Mouse (Mus musculus) regulatory T cell (primary cell): ENCODE measurements around the gene Tas2r115.
"Not testable (repeated sequence)": the region's sequence is repeated elsewhere in the genome, so short reads cannot be mapped to it uniquely, and the experiment has no call there.

ENCODE experiments used
- in situ Hi-C: fragments of 300-600 bp; cut with MboI, MseI; formaldehyde crosslinking; loops from one replicate; pipeline ENCODE4 v1.15.1; 2025; ENCODE audit warnings: high pct_unique_total_duplicates

Gene Tas2r115

DNA sequence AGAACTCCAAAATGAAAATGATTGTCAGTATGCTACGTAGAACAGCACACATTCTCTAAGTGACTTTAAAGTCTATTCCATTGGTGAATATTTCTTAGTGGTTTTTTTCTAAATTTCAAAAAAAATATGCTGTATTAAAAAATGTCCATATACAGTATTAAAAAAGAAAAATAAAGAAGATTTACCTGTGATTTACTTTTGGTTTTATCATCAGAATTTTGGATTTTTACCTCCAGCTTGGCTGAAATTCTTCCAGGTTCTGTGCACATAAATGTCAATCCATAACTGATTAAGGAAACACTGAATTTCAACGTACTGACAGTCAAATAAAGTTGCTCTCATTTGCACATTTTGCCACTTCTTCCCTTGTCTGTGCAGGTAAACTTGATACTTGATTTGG, at the start of gene Tas2r115:
TSS of gene Tas2r115 (minus strand) at position 101 of the 400 bp plus-strand sequence.
- in situ Hi-C loops, result loop anchor here (10.0 kb wide), 1 partner anchor 833 kb away; no protein-coding TSS in a partner anchor

DNA sequence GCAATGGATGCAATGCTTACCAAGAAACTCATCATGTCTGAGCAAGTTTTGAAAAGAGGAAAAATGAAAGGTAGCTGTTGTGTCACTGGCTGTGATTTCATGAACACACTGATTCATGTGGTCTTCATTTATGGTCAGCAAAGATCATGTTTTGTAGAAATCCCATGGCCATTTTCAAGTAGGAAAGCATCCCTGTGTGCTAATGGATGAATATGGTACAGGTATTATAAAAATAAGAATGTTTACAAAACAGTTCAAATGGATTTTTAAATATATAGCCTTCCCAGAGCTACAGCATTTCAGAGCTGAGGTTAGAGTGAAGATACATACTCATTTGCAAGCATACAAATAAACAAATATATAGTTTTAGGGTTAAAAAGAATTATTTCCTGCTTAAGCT, 40.2 kb upstream of the Tas2r115 start, which contains the start of gene Tas2r136:
TSS of gene Tas2r136 (minus strand) at position 101 of the 400 bp plus-strand sequence.
- in situ Hi-C loops, result no loop called here

DNA sequence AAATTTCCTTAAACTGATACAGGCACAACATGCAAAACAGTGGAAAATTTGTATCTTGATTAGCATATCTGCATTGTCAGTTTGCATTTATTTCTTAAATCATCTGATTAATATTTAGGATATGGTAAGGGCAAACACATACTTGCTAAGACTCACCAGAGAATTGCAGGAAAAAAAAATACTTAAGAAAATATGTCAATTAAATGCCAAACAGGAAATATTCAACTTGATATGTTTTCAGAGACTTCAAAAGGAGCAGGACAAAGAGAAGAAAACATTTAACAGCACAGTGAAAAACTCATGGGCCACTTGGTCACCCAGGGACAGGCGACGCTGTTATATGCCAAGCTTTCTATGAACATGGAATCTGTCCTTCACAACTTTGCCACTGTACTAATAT, 24.0 kb upstream of the Tas2r115 start, which contains the start of gene Tas2r102:
TSS of gene Tas2r102 (plus strand) at position 301 of the 400 bp plus-strand sequence.
- in situ Hi-C loops, result no loop called here

DNA sequence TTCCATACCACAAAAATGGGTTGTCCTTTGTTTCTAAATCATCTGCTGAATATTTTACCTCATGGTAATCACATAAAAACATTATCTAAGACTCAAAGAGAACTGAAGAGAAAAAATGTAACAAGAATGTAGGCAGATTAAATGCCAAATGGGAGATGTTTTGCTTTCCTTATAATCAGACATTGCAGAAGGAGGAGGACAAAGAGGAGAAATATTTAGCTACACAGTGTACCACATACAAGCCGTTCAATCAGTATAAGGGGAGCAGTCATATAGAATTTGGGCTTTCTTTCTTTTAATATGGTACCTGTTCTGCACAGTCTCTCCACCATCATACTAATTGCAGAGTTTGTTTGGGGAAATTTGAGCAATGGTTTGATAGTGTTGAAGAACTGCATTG, 16.6 kb upstream of the Tas2r115 start, which contains the start of gene Tas2r124:
TSS of gene Tas2r124 (plus strand) at position 301 of the 400 bp plus-strand sequence.
- in situ Hi-C loops, result no loop called here

DNA sequence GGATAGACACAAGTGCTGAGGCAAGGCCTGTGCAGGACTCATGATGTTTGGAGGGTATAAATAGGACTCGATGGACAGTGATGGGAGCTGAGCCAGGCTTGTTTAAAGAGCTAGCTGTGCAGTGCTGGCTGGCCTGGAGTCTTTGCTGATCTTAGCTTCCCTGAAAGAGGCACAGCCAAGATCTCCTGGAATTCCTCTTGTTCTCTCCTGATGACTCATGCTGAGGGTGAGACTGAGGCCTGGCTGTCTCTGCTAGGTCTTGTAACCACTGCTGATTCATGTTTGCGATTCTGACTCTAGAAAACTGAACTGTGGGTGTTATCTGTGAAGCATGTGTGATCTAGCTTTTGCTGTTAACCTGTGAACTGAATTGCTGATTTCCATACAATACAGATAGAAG, 12.4 kb upstream of the Tas2r115 start:
- in situ Hi-C loops, result no loop called here

DNA sequence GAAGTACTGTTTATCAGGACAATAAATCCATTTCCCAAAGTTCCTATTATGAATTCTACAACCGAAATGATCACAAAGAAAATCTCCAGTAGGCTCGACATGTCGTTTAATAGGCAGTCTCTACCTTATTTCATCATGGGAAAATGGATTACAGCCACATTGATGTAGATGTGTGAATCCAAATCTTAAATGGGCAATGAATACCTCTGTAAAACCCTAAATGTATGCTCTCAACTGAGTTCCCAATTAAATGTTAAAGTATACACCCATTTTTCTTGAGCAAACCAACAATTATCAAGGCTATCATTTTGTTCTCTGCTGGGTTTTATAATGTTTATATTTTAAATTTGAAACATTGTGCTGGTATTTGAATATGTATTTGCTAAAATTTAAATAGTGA, 26.0 kb downstream of the Tas2r115 start, which contains the start of gene Tas2r122:
TSS of gene Tas2r122 (minus strand) at position 101 of the 400 bp plus-strand sequence.
- in situ Hi-C loops, result no loop called here

DNA sequence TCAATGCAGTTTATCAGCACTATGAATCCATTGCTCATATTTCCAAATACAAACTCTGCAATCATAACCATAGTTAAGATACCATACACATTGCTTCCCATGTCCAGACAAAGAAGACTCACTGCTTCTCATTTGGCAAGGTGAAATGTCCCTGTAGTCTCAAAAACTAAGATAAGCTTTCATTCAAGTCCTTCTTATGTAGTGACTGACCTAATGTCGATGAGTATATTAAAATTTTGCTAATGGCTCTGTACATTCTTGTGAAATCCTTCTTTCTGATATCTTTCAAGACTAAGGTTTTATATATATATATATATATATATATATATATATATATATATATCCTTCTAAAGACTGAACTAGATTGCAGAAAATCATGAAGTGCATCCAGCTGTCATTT, 36.9 kb downstream of the Tas2r115 start, which contains the start of gene Tas2r121:
TSS of gene Tas2r121 (minus strand) at position 101 of the 400 bp plus-strand sequence.
- in situ Hi-C loops, result no loop called here

DNA sequence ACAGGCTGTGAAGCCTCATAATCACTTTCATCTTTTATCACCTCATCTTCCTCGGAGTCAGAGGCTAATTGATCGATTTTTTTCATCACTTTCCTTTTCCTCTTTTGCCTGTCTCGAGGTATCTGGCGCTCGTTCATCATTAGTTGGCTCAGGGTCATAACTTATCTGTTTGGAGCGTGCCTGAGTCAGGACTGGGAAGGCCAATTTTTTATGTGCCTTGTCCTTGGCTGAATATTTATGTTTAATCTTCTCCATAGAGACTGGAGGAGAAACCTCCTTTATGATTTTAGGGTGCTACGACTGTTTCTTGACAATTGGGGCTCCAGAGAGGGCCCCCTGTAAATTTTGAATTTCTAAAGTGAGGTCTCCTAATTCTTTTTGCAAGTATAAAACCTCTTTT, 46.2 kb downstream of the Tas2r115 start:
- in situ Hi-C loops, result not testable (repeated sequence)
